Mouse (Mus musculus) hindbrain, embryonic 12.5 days (tissue): Measurements from ENCODE around the gene Pink1. TPM values are rescaled to one million over a fixed set of nuclear protein-coding genes. Genes with fewer than 3 reads are reported as not detected.
A peak's percentile ranks its signal among the peaks of the same experiment; 100 is the strongest.
"Not testable (repeated sequence)": the region's sequence is repeated elsewhere in the genome, so short reads cannot be mapped to it uniquely, and the experiment has no call there.

Experiments
- ATAC-seq: fragments of 200-750 bp; cut with Nextera tagmentation; 2 replicates; pipeline ENCODE4 v1.8.0; 2017; ENCODE audit warnings: moderate TSS enrichment; ENCODE audit not compliant: low FRiP score
- H3K27ac ChIP-seq: fragments of 300-500 bp; sonication (generic); 2 replicates; pipeline ENCODE4 v1.5.1; 2016; ENCODE audit warnings: mild to moderate bottlenecking
- H3K27me3 ChIP-seq: fragments of 300-500 bp; sonication (generic); 2 replicates; pipeline ENCODE4 v1.6.1; 2016; ENCODE audit warnings: mild to moderate bottlenecking
- H3K36me3 ChIP-seq: fragments of 300-500 bp; sonication (generic); 2 replicates; pipeline ENCODE4 v1.6.1; 2016; ENCODE audit warnings: mild to moderate bottlenecking
- H3K4me1 ChIP-seq: fragments of 300-500 bp; sonication (generic); 2 replicates; pipeline ENCODE4 v1.6.1; 2016
- H3K4me2 ChIP-seq: fragments of 300-500 bp; sonication (generic); replicated peaks from 2 replicates; pipeline ENCODE4 v1.6.1; 2016; ENCODE audit warnings: mild to moderate bottlenecking
- H3K4me3 ChIP-seq: fragments of 300-500 bp; sonication (generic); 2 replicates; pipeline ENCODE4 v1.5.1; 2016; ENCODE audit warnings: mild to moderate bottlenecking
- H3K9ac ChIP-seq: fragments of 300-500 bp; sonication (generic); 2 replicates; pipeline ENCODE4 v1.6.1; 2016; ENCODE audit warnings: mild to moderate bottlenecking, moderate library complexity
- H3K9me3 ChIP-seq: fragments of 300-500 bp; sonication (generic); replicated peaks from 2 replicates; pipeline ENCODE4 v1.6.1; 2016; ENCODE audit warnings: mild to moderate bottlenecking
- WGBS: fragments of 180-500 bp; shearing (Covaris S2); methylation state at CpG from one replicate; pipeline ENCODE4 v1.1.7; 2016; 5-methylcytosine and 5-hydroxymethylcytosine counted together
- polyA plus RNA-seq: library from polyadenylated mRNA; unstranded; fragments of >200 nt; fragmentation: Nextera tagmentation; extraction: Ambion mirVana; gene quantifications from 2 replicates; pipeline ENCODE4 v1.2.1, GENCODE M21; 2016

Pink1 gene
- polyA plus RNA-seq, 1 experiment from 2014 or later = 79.8 TPM

DNA sequence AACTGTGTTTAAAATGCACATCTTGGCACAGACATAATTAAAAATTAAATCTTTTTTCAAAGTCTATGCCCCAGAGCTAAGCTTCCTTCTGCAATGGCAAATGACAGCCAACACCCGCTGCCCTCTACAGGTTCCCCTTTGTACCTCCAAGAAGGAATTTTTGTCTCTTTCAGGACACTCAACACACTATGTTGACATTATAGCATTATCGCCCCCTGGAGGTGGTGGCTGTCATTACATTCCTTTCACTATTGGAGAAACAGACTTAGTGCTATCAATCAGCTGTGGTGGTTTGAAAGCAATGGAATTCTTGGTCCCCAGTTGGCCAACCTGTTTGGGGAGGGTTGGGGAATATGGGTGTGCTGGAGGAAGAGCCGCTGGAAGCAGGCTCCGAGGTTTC is 13.9 kb upstream of the Pink1 start:
- WGBS = 27% methylated on average over 4 of the region's 4 CpGs
- H3K4me1 ChIP-seq = no peaks in the 10 kb centered on the region
- no peak for ATAC-seq
- H3K9me3 ChIP-seq = no peaks in the 10 kb centered on the region
- no peak overlapping the region for H3K9ac ChIP-seq
- H3K27me3 ChIP-seq = no peaks in the 10 kb centered on the region; the same call in 1 of the 2 replicates
- no peak overlapping the region for H3K4me3 ChIP-seq
- no peak overlapping the region for H3K4me2 ChIP-seq
- H3K36me3 ChIP-seq = no peaks in the 10 kb centered on the region
- no peak overlapping the region for H3K27ac ChIP-seq

DNA sequence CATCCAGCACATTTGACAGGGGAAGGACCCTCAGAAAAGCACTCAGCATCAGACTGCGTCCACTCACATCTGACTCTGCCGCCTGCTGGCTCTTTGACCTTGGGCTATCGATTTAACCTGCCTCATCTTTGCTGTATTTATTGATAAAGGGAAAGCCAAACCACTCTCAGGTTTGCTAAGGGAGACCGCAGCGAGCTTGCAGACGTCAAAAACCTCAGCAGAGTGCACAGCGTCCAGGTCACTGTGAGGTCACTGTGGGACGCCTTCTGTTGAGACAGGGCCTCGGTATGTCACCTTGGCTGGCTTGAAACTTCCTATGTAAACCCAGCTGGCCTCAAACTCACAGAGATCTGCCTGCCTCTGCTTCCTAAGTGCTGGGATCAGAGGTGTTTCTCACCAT is 11.2 kb upstream of the Pink1 start:
- no peak overlapping the region for H3K4me2 ChIP-seq
- H3K27me3 ChIP-seq = no peaks in the 10 kb centered on the region
- ATAC-seq = no peak
- H3K9ac ChIP-seq = no peak overlapping the region
- WGBS = 76% methylated on average over 9 of the region's 9 CpGs
- no peaks in the 10 kb centered on the region for H3K4me1 ChIP-seq
- no peak overlapping the region for H3K4me3 ChIP-seq
- H3K9me3 ChIP-seq = no peaks in the 10 kb centered on the region
- H3K27ac ChIP-seq = no peak overlapping the region
- H3K36me3 ChIP-seq = no peaks in the 10 kb centered on the region

DNA sequence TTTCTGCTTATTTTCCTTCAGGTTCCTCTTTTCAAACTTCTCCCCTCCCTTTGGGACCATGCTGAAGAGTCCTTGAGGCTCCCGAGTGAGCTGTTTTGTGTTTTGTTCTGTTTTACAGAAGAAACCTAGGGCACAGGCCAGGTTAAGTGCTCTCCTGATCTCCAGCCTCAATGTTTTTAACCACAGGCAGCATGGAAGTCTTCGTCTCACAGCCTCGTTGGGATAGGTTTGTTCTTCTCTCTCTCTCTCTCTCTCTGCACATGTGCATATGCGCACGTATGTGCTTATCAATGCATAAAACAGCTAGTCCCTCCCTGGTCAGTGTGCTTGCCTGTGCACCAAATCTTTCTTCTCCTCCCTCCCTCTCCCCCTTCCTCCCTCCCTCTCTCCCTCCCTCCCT is 10.8 kb upstream of the Pink1 start:
- 79% methylated on average over 5 of the region's 5 CpGs for WGBS
- ATAC-seq = no peak

DNA sequence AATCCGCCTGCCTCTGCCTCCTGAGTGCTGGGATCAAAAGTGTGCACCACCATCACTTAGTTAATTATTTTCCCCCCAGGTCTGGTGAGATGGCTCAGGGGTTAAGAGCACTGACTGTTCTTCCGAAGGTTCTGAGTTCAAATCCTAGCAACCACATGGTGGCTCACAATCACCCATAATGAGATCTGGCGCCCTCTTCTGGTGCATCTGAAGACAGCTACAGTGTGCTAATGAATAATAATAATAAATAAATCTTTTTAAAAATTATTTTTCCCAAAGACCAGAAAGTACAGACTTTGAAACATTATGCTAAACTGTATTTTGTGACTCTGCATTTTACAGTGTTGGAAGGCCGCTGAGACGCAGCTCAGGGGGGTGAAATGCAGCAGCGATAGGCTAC is 9.5 kb upstream of the Pink1 start:
- H3K36me3 ChIP-seq = no peaks in the 10 kb centered on the region
- H3K9me3 ChIP-seq = no peaks in the 10 kb centered on the region
- H3K4me3 ChIP-seq = no peak overlapping the region
- no peak overlapping the region for H3K9ac ChIP-seq
- no peaks in the 10 kb centered on the region for H3K4me1 ChIP-seq
- no peak overlapping the region for H3K4me2 ChIP-seq
- WGBS = 84% methylated on average over 6 of the region's 6 CpGs
- no peak for ATAC-seq
- H3K27ac ChIP-seq = no peak overlapping the region
- peaks cover 10% of the 10 kb centered on the region; the same call in 1 of the 2 replicates for H3K27me3 ChIP-seq

More for the DNA sequence above, 10.8 kb upstream of the Pink1 start:
- no peak overlapping the region for H3K9ac ChIP-seq
- no peak overlapping the region for H3K4me3 ChIP-seq
- no peaks in the 10 kb centered on the region for H3K36me3 ChIP-seq
- no peak overlapping the region for H3K27ac ChIP-seq
- H3K4me1 ChIP-seq = no peaks in the 10 kb centered on the region
- 0 out of 2 replicates have a peak, but pooled peaks cover 3% of the 10 kb centered on the region for H3K27me3 ChIP-seq
- H3K4me2 ChIP-seq = no peak overlapping the region
- H3K9me3 ChIP-seq = no peaks in the 10 kb centered on the region

DNA sequence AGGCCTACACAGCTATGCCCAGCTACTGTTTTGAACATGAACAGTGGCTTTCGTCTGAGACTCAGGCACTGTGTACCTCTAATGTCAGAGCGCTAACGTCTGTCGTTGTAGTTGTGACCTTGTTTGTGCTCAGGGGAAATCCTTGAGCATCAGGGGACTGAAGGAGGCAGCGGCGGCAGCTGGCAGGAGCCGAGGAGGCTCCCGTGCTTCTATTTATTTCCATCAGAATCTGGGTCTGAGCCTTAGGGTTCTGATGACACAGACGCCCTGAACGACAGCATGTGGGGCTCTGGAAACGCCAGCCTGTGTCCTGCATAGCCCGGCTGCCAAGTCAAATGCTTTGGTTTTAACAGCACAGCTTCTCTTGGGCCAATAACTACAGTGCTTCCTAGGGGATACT is 8.9 kb upstream of the Pink1 start:
- Histone ChIP-seq H3K27me3 (peaks cover 10% of the 10 kb centered on the region; the same call in 1 of the 2 replicates), H3K4me2 (no peak overlapping the region), H3K9me3 (no peaks in the 10 kb centered on the region), H3K36me3 (no peaks in the 10 kb centered on the region), H3K4me1 (0 out of 2 replicates have a peak, but pooled peaks cover 5% of the 10 kb centered on the region), H3K9ac (no peak overlapping the region), H3K4me3 (no peak overlapping the region), H3K27ac (no peak overlapping the region)
- 79% methylated on average over 12 of the region's 12 CpGs for WGBS
- ATAC-seq = no peak

DNA sequence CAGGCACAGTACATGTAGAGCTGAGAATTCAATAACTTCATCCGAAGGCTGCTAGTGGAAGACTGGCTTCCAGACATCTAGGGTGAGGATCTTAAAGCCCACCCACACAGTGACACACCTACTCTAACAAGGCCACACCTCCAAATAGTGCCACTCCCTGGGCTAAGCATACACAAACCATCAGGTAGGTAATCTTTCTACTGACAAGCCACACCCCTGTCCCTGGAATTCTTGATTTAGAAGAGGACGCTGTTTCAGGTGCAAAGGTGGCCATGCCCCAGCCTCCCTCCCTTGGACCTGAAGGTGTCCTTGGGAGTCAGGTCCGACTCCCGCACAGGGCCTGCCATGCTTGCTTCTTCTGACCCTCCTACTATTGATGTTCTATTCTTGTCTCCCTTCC is 7.0 kb upstream of the Pink1 start:
- H3K27me3 ChIP-seq = peaks cover 10% of the 10 kb centered on the region; the same call in 1 of the 2 replicates
- H3K4me3 ChIP-seq = no peak overlapping the region
- no peak overlapping the region for H3K9ac ChIP-seq
- WGBS = 91% methylated on average over 4 of the region's 4 CpGs
- no peak overlapping the region for H3K4me2 ChIP-seq
- H3K4me1 ChIP-seq = 0 out of 2 replicates have a peak, but pooled peaks cover 5% of the 10 kb centered on the region
- no peak overlapping the region for H3K27ac ChIP-seq
- ATAC-seq = no peak
- H3K9me3 ChIP-seq = no peaks in the 10 kb centered on the region
- H3K36me3 ChIP-seq = no peaks in the 10 kb centered on the region

DNA sequence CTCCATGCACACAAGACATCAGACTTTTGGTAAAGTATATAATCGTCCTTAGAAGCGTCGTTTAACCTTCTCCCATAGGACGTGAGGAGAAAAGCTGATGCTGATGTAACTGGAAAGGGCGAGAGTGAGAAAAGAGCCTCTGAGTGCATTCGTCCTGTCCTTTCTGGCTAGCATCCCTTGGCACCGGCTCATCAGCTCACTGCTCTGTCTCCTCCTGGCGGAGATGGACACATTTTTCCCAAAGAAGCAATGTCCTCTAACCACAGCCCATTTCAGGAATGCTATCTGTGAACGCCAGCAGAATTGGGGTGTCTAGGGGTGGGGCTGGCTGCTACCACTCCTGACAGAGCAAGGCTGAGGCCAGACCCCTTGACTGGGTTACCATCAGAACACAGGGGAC is 5.5 kb upstream of the Pink1 start:
- H3K9me3 ChIP-seq = no peaks in the 10 kb centered on the region
- peaks cover 10% of the 10 kb centered on the region; the same call in 1 of the 2 replicates for H3K27me3 ChIP-seq
- H3K36me3 ChIP-seq = no peaks in the 10 kb centered on the region
- 77% methylated on average over 9 of the region's 9 CpGs for WGBS
- H3K4me1 ChIP-seq = 0 out of 2 replicates have a peak, but pooled peaks cover 5% of the 10 kb centered on the region
- H3K4me2 ChIP-seq = no peak overlapping the region
- H3K27ac ChIP-seq = no peak overlapping the region
- ATAC-seq = no peak
- H3K9ac ChIP-seq = no peak overlapping the region
- H3K4me3 ChIP-seq = no peak overlapping the region

DNA sequence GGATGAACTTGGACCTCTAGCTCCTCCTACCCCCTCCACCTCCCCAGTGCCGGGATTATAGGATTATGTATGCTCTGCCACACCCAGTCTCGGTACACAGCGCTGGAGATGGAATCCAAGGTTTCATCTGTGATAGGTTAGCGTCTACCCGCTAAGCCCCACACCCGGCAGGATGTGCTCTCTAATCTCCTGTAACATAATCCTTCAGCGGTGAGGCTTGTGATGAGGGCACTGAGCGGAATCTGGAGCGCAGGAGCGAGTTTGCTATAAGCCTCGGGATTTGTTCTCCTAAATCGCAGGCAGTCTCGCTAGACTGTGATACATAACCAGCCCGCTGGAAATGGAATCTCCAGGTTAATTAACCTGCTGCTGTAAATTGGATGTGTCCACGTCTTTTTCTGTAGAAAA is 4.2 kb upstream of the Pink1 start:
- Histone ChIP-seq H3K4me1 (peaks cover 10% of the 10 kb centered on the region), H3K9me3 (no peaks in the 10 kb centered on the region), H3K4me3 (no peak overlapping the region), H3K9ac (no peak overlapping the region), H3K27ac (no peak overlapping the region), H3K36me3 (no peaks in the 10 kb centered on the region), H3K27me3 (peaks cover 10% of the 10 kb centered on the region; the same call in 1 of the 2 replicates), H3K4me2 (no peak overlapping the region)
- 38% methylated on average over 15 of the region's 15 CpGs for WGBS
- ATAC-seq = no peak

DNA sequence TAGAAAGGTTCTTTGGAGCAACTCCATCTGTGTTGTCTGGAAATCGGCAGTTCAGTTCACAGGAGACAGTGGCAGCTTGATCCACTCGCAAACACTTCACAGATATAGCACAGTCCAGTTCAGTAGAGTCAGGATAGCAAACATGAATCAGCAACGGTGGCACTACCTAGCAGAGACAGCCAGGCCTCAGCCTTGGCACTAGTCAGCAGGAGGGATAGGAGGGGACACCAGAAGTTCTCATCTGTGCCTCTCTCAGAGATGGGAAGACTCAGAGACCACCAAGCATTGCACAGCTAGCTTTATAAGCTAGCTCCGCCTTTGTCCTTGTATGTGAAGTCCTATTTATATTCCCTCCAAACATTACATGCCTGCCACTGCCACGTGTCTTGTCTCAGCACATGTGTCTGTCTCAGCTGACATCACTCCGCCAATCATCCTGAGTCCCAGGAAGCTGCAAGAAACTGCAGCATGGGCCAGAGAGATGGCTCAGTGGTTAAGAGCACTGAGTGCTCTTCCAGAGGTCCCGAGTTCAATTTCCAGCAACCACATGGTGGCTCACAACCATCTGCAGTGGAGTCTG is 1.9 kb upstream of the Pink1 start:
- Histone ChIP-seq H3K9me3 (no peaks in the 10 kb centered on the region), H3K4me1 (peaks cover 23% of the 10 kb centered on the region), H3K27me3 (peaks cover 10% of the 10 kb centered on the region; the same call in 1 of the 2 replicates), H3K36me3 (no peaks in the 10 kb centered on the region), H3K4me3 (peak overlapping the region; percentile 21), H3K4me2 (peak overlapping the region; percentile 43), H3K27ac (peak overlapping the region; percentile 7; the same call in 1 of the 2 replicates), H3K9ac (no peak overlapping the region)
- 68% methylated on average over 7 of the region's 7 CpGs for WGBS
- ATAC-seq = no peak

DNA sequence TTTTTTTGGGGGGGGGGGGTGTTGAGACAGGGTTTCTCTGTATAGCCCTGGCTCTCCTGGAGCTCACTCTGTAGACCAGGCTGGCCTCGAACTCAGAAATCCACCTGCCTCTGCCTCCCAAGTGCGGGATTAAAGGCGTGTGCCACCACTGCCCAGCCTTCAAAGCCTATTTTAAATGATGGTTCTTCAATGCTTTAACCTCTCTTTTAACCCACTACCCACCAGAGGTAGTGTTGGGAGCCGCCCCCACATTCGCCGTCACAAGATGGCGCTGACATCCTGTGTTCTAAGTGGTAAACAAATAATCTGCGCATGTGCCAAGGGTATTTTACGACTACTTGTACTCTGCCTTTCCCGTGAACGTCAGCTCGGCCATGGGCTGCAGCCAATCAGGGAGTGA is 1.0 kb upstream of the Pink1 start:
- not testable (repeated sequence) for H3K4me3 ChIP-seq, H3K27me3 ChIP-seq, H3K36me3 ChIP-seq, ATAC-seq, H3K27ac ChIP-seq, H3K4me2 ChIP-seq, H3K9ac ChIP-seq, H3K9me3 ChIP-seq
- 57% methylated on average over 9 of the region's 12 CpGs for WGBS
- H3K4me1 ChIP-seq = peaks cover 27% of the 10 kb centered on the region

DNA sequence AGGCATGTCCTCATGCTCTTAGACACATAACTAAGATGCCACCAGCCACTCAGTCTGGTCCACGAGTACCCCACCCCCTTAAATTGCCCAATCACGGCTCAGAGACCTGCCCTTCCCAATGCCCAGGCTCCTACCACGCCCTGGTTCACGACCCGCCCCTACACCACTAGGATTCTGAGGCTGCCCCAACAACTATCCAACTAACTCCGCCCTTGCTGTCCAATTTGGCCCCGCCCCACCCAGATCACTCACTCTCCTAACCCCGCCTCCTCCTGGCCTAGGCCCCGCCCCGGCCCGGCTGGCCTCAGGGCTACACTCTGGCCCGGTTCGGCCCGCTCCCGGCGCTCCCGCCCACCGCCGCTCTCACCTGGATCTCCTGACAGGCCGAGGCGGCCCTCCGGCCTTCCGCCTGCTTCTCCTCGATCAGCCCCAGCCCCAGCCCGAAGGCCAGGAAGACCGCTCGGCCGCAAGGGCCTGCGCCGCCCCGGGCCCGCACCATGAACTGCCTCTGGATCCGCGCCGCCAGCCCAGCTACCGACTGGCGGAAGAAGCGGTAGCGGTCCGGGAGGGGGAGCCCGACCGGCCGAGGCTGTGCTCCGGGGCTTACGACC is 536 bp downstream of the Pink1 start:
- no peaks in the 10 kb centered on the region for H3K9me3 ChIP-seq
- H3K4me3 ChIP-seq = peak overlapping the region; percentile 87
- H3K27me3 ChIP-seq = peaks cover 2% of the 10 kb centered on the region; the same call in 1 of the 2 replicates
- H3K4me2 ChIP-seq = peak overlapping the region; percentile 65
- peak; percentile 89 for ATAC-seq
- H3K27ac ChIP-seq = peak overlapping the region; percentile 98
- peak overlapping the region; percentile 89 for H3K9ac ChIP-seq
- no peaks in the 10 kb centered on the region for H3K36me3 ChIP-seq
- H3K4me1 ChIP-seq = peaks cover 27% of the 10 kb centered on the region
- WGBS = under 1% methylated on average over 37 of the region's 45 CpGs

DNA sequence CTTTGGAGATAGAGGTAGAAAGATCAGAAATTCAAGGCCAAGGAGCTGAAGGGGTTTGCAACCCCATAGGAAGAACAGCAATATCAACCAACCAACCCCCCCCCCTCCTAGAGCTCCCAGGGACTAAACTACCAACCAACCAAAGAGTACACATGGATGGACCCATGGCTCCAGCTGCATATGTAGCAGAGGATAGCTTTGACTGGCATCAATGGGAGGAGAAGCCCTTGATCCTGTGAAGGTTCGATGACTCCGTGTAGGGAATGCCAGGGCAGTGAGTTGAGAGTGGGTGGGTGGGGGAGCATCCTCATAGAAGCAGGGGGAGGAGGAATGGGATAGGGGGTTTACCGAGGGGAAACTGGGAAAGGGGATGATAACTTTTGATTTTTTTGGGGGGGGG is 1.7 kb downstream of the Pink1 start:
- H3K36me3 ChIP-seq = no peaks in the 10 kb centered on the region
- WGBS = 96% methylated on average over 3 of the region's 3 CpGs
- peaks cover 22% of the 10 kb centered on the region for H3K4me1 ChIP-seq
- H3K27me3 ChIP-seq = peaks cover 2% of the 10 kb centered on the region; the same call in 1 of the 2 replicates
- no peak overlapping the region for H3K4me2 ChIP-seq
- no peaks in the 10 kb centered on the region for H3K9me3 ChIP-seq
- H3K27ac ChIP-seq = no peak overlapping the region
- no peak overlapping the region for H3K4me3 ChIP-seq
- no peak overlapping the region for H3K9ac ChIP-seq
- ATAC-seq = no peak

DNA sequence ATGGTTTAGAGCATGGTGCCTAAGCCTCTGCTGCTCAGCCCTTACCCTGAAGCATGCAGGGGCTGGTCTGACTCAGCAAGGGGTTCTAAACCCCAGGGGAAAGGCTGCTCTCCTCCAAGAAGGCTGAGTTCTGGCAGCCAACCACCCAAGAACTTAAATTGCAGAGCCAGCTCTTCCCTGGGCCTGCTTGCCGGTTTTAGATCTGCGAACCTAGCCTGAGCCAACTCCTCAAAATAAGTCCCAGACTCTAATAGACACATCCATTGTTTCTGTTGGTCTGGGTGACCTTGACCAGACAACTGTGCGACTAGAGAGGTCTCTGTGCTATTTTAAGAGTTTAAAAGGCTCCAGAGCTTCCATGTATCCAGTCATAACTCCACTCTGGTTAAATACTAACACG is 2.4 kb downstream of the Pink1 start:
- no peaks in the 10 kb centered on the region for H3K9me3 ChIP-seq
- WGBS = 71% methylated on average over 4 of the region's 4 CpGs
- no peaks in the 10 kb centered on the region for H3K36me3 ChIP-seq
- ATAC-seq = no peak
- peaks cover 2% of the 10 kb centered on the region; the same call in 1 of the 2 replicates for H3K27me3 ChIP-seq
- H3K9ac ChIP-seq = no peak overlapping the region
- no peak overlapping the region for H3K4me2 ChIP-seq
- H3K4me3 ChIP-seq = no peak overlapping the region
- no peak overlapping the region; the same call in 1 of the 2 replicates for H3K27ac ChIP-seq
- H3K4me1 ChIP-seq = peaks cover 22% of the 10 kb centered on the region
